Mouse (Mus musculus) lung, adult 2 months (tissue): ENCODE data around the gene Osbp2.

Experiments
- CTCF ChIP-seq: fragments of 200-500 bp; IDR thresholded peaks from 2 replicates; pipeline ENCODE4 v1.5.1; 2011; ENCODE audit warnings: mild to moderate bottlenecking, low read length, control low read depth; ENCODE audit not compliant: insufficient read depth
- POLR2A ChIP-seq: fragments of 200-500 bp; IDR thresholded peaks from 2 replicates; pipeline ENCODE4 v1.6.1; 2011; ENCODE audit warnings: low read depth, mild to moderate bottlenecking, control low read depth, low read length, borderline replicate concordance; ENCODE audit errors: extremely low read depth

GRCm38 (mm10) chr11:3710203-3710602 lies 153.5 kb downstream of the Osbp2 start:
- no peak for TF ChIP-seq CTCF
- no peak for TF ChIP-seq POLR2A
